Mouse (Mus musculus) C2C12 (cell line): Measurements from ENCODE around the gene Trpm8. TPM values are rescaled to one million over a fixed set of nuclear protein-coding genes. Genes with fewer than 3 reads are reported as not detected.

Source experiments
- H3K27me3 ChIP-seq: one replicate; pipeline ENCODE4 v1.6.1; 2011; ENCODE audit not compliant: control insufficient read depth, insufficient read depth, insufficient read length
- H3K36me3 ChIP-seq: one replicate; pipeline ENCODE4 v1.6.1; 2011; ENCODE audit not compliant: control insufficient read depth, insufficient read depth
- H3K4me3 ChIP-seq: one replicate; pipeline ENCODE4 v1.5.1; 2011; ENCODE audit warnings: mild to moderate bottlenecking, control low read depth; ENCODE audit not compliant: poor library complexity, insufficient read depth, severe bottlenecking
- H3K79me2 ChIP-seq: one replicate; pipeline ENCODE4 v1.6.1; 2011; ENCODE audit not compliant: control insufficient read depth, insufficient read depth
- H3K79me3 ChIP-seq: one replicate; pipeline ENCODE4 v1.6.1; 2011; ENCODE audit warnings: low read depth, control low read depth
- H3ac ChIP-seq: one replicate; pipeline ENCODE3; 2011; ENCODE audit warnings: low read depth; ENCODE audit not compliant: control insufficient read depth, insufficient read length
- CEBPB ChIP-seq: IDR thresholded peaks from one replicate; pipeline ENCODE4 v1.6.1; 2011; ENCODE audit warnings: low read depth, mild to moderate bottlenecking, control low read depth, moderate library complexity
- CTCF ChIP-seq: IDR thresholded peaks from one replicate; pipeline ENCODE4 v1.5.1; 2011; ENCODE audit not compliant: control insufficient read depth, insufficient read depth, insufficient read length
- FOSL1 ChIP-seq: IDR thresholded peaks from one replicate; pipeline ENCODE4 v1.8.0; 2011; ENCODE audit warnings: mild to moderate bottlenecking, low read length; ENCODE audit not compliant: poor library complexity, insufficient read depth, severe bottlenecking
- MAX ChIP-seq: IDR thresholded peaks from one replicate; pipeline ENCODE4 v1.6.1; 2011; ENCODE audit warnings: mild to moderate bottlenecking, control low read depth
- MYOD1 ChIP-seq: IDR thresholded peaks from one replicate; pipeline ENCODE4 v1.6.1; 2011; ENCODE audit warnings: low read depth; ENCODE audit not compliant: control insufficient read depth, insufficient read length
- MYOG ChIP-seq: IDR thresholded peaks from one replicate; pipeline ENCODE4 v1.6.1; 2011; ENCODE audit not compliant: control insufficient read depth, insufficient read length; ENCODE audit errors: extremely low read depth
- USF1 ChIP-seq: IDR thresholded peaks from one replicate; pipeline ENCODE4 v1.6.1; 2011; ENCODE audit warnings: low read depth, mild to moderate bottlenecking, control low read depth, moderate library complexity
- polyA plus RNA-seq: library from polyadenylated mRNA; unstranded; fragments of >200 nt; fragmentation: generic; extraction: Trizol; gene quantifications from one replicate; pipeline ENCODE4 v1.2.1, GENCODE M21; 2012; ENCODE audit warnings: missing spikeins

Gene Trpm8
- polyA plus RNA-seq, 1 experiment, result 0.02 TPM

GRCm38 (mm10) chr1:88230981-88231802 is 46.3 kb upstream of the Trpm8 start:
- no peaks in the 10 kb centered on the region for H3K79me2 ChIP-seq
- H3K4me3 ChIP-seq, result no peak overlapping the region
- H3K36me3 ChIP-seq, result no peaks in the 10 kb centered on the region
- no peak overlapping the region for H3ac ChIP-seq
- H3K27me3 ChIP-seq, result peaks cover 37% of the 10 kb centered on the region
- TF ChIP-seq CTCF (no peak), MYOD1 (no peak), CEBPB (no peak), USF1 (no peak), FOSL1 (no peak), MYOG (no peak), MAX (no peak)
- no peaks in the 10 kb centered on the region for H3K79me3 ChIP-seq

- TF ChIP-seq MYOD1 (no peak), FOSL1 (no peak), MYOG (no peak), CEBPB (no peak), CTCF (no peak), USF1 (no peak), MAX (no peak)
- Histone ChIP-seq H3K4me3 (no peak overlapping the region), H3K79me2 (no peaks in the 10 kb centered on the region), H3K27me3 (peaks cover 43% of the 10 kb centered on the region), H3K79me3 (no peaks in the 10 kb centered on the region), H3K36me3 (no peaks in the 10 kb centered on the region), H3ac (no peak overlapping the region)
Observed at GRCm38 (mm10) chr1:88231803-88232499, 45.5 kb upstream of the Trpm8 start.

GRCm38 (mm10) chr1:88232664-88233380 is 44.6 kb upstream of the Trpm8 start:
- Histone ChIP-seq H3K36me3 (no peaks in the 10 kb centered on the region), H3ac (no peak overlapping the region), H3K79me2 (no peaks in the 10 kb centered on the region), H3K4me3 (no peak overlapping the region), H3K27me3 (peaks cover 46% of the 10 kb centered on the region), H3K79me3 (no peaks in the 10 kb centered on the region)
- TF ChIP-seq FOSL1 (no peak), MAX (no peak), MYOG (no peak), CTCF (no peak), MYOD1 (no peak), CEBPB (no peak), USF1 (no peak)

- TF ChIP-seq FOSL1 (no peak), MYOD1 (no peak), CEBPB (no peak), MAX (no peak), MYOG (no peak), CTCF (no peak), USF1 (no peak)
- H3K79me3 ChIP-seq, result no peaks in the 10 kb centered on the region
- no peak overlapping the region for H3K4me3 ChIP-seq
- no peak overlapping the region for H3ac ChIP-seq
- H3K79me2 ChIP-seq, result no peaks in the 10 kb centered on the region
- peaks cover 48% of the 10 kb centered on the region for H3K27me3 ChIP-seq
- H3K36me3 ChIP-seq, result no peaks in the 10 kb centered on the region
Observed at GRCm38 (mm10) chr1:88233421-88234247, 43.8 kb upstream of the Trpm8 start.

GRCm38 (mm10) chr1:88234248-88234610 is 43.2 kb upstream of the Trpm8 start:
- H3K4me3 ChIP-seq, result no peak overlapping the region
- TF ChIP-seq CTCF (no peak), CEBPB (no peak), USF1 (no peak)
- no peak overlapping the region for H3ac ChIP-seq
- H3K79me3 ChIP-seq, result no peaks in the 10 kb centered on the region
- H3K27me3 ChIP-seq, result peaks cover 54% of the 10 kb centered on the region
- no peaks in the 10 kb centered on the region for H3K36me3 ChIP-seq
- H3K79me2 ChIP-seq, result no peaks in the 10 kb centered on the region
